Mouse (Mus musculus) lung, adult 2 months (tissue): ENCODE data around the gene Arhgef12.

Experiments
- CTCF ChIP-seq: fragments of 200-500 bp; IDR thresholded peaks from 2 replicates; pipeline ENCODE4 v1.5.1; 2011; ENCODE audit warnings: mild to moderate bottlenecking, low read length, control low read depth; ENCODE audit not compliant: insufficient read depth
- POLR2A ChIP-seq: fragments of 200-500 bp; IDR thresholded peaks from 2 replicates; pipeline ENCODE4 v1.6.1; 2011; ENCODE audit warnings: low read depth, mild to moderate bottlenecking, control low read depth, low read length, borderline replicate concordance; ENCODE audit errors: extremely low read depth

GRCm38 (mm10) chr9:43078711-43079110 lies 28.3 kb downstream of the Arhgef12 start:
- TF ChIP-seq CTCF: no peak
- TF ChIP-seq POLR2A: no peak
